Mouse (Mus musculus) CH12.LX (cell line): ENCODE data around the gene Olfr1238.

ENCODE experiments used
- CTCF ChIP-seq, 2 experiments: IDR thresholded peaks in 1 of 2; conservative IDR thresholded peaks in 1 of 2; 2 replicates each; pipeline ENCODE4 v1.5.1; 2011 to 2012; ENCODE audit warnings: low read depth in 2 of 2, low read length in 2 of 2, improper control_type of control experiment in 1 of 2, inconsistent platforms in 1 of 2, mild to moderate bottlenecking in 1 of 2, moderate library complexity in 1 of 2
- E2F4 ChIP-seq: IDR thresholded peaks from 2 replicates; pipeline ENCODE4 v1.6.1; 2011; ENCODE audit warnings: low read depth, low read length, improper control_type of control experiment; ENCODE audit not compliant: insufficient replicate concordance
- MAFK ChIP-seq: IDR thresholded peaks from 2 replicates; pipeline ENCODE4 v1.6.1; 2011; ENCODE audit warnings: low read length, improper control_type of control experiment; ENCODE audit not compliant: insufficient replicate concordance
- POLR2AphosphoS2 ChIP-seq: IDR thresholded peaks from 2 replicates; pipeline ENCODE4 v1.6.1; 2011; ENCODE audit warnings: low read depth, low read length, improper control_type of control experiment
- USF2 ChIP-seq: conservative IDR thresholded peaks from 2 replicates; pipeline ENCODE4 v1.6.1; 2011; ENCODE audit warnings: low read depth, low read length, improper control_type of control experiment

GRCm38 (mm10) chr2:89420307-89420706 is 10.8 kb upstream of the Olfr1238 start, which contains the start of gene Olfr1239:
- TF ChIP-seq POLR2AphosphoS2 (no peak), E2F4 (no peak), CTCF (conservative IDR thresholded peaks at IDR 0.05 in 1 of 2, IDR thresholded peaks at IDR 0.05 in 1 of 2; ENCODE audit: low read depth in 2 of 2, low read length in 2 of 2) (no peak), MAFK (no peak), USF2 (no peak)
